Mouse (Mus musculus) brain, embryonic 14.5 days (tissue): Measurements from ENCODE around the gene Trim31.

Source experiments
- CTCF ChIP-seq: fragments of 200-500 bp; IDR thresholded peaks from 2 replicates; pipeline ENCODE4 v1.5.1; 2012; ENCODE audit warnings: inconsistent platforms, mild to moderate bottlenecking, moderate library complexity, borderline replicate concordance; ENCODE audit not compliant: insufficient read depth, insufficient read length; ENCODE audit errors: extremely low read depth
- POLR2A ChIP-seq: fragments of 200-500 bp; IDR thresholded peaks from 2 replicates; pipeline ENCODE4 v1.6.1; 2012; ENCODE audit warnings: mild to moderate bottlenecking, inconsistent platforms, borderline replicate concordance; ENCODE audit not compliant: poor library complexity, insufficient read depth, insufficient read length, severe bottlenecking; ENCODE audit errors: extremely low read depth

DNA sequence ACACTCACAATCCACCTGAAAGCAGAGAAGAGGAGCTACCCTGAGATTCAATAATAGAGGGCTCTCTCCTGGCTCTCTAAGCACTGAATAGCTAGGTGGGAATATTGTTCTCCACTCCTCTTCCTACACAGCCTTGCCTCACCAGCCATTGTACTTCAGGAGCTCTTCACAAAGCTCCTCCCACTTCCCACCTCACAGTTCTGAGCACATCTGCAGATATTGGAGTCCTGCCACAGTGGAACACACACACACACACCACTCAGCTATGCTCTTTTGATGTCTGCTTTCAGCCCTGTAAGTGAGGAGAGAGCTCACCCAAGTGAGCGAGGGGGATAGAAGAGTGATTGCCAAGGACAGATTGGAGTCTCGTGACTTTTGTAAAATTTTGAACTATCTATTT is 14.6 kb upstream of the Trim31 start:
- TF ChIP-seq CTCF: no peak
- TF ChIP-seq POLR2A: no peak
